Mouse (Mus musculus): ENCODE measurements around the gene Slc39a13.
"Not testable (repeated sequence)": the region's sequence is repeated elsewhere in the genome, so short reads cannot be mapped to it uniquely, and the experiment has no call there.

Slc39a13 gene

DNA sequence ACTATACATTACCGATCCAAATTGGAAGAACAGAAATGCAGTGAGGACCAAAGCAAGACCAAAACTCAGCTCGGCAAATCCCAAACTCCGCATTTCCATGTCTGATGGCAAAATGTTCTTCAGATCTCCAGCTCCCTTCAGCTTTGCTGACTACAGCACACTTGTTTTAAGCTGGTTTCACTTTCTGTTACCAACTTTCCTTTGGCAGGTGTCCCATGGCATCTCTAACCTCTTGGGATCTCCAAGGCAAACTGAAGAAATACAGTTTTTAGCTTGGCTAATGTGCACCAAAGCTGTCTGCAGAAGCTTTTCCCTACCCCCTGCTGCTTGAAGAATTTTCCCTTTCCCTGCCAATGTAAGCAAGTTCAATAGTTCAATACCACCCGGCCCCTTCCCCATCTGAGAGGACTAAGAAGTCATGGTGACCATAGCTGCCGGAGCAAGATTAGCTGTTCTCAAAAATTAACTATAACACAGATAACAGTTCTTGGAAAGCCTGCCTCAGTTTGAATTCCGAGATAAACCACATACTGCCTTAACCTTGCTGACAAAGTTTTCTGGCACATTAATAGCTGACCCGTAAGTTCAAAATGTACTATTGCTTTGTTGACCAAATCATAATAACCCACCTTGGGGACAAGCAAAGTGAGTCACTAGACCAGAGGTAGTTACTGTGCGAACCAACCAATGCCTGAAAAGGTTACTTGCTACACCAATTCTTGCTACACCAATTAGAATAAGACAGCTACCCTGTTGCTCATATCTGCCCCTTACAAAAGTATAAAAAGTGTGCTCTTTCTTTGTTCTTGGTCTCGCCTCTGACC, 42.6 kb downstream of the Slc39a13 start:
- no peak for DNase-seq (ENCODE audit: low spot score in 2 of 2)

DNA sequence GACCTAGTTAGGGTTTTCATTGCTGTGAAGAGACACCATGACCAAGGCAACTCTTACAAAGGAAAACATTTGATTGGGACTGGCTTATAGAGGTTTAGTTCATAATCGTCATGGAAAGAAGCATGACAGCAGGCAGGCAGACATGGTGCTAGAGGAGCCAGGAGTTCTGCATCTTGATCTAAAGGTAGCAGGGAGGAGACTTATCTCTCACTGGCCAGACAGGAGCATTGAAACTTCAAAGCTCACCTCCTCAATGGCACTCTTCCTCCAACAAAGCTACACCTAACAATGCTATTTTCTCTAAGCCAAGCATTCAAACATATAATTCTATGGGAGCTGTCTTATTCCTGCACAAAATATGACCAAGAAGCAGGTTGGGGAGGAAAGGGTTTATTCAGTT, 43.7 kb downstream of the Slc39a13 start:
- no peak for DNase-seq (ENCODE audit: low spot score in 2 of 2)

DNA sequence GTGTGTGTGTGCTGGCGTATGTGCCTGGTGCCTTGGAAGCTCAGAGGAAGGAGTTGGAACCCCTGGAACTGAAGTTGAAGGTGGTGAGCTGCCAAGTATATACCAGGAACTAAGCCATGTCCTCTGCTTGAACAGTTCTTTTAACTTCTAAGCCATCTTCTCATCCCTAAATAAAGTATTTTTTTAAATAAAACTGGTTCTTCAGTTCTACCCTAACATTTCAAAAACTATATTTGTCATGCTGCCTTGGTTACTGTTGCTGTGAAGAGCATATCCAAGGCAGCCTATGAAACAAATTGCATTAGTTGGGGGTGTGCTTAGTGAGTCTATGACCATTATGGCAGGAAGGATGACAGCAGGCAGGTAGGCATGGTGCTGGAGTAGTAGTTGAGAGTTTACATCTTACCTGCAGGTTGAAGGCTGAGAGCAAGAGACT, 45.1 kb downstream of the Slc39a13 start:
- peak in 1 of 2 experiments; percentile 17 for DNase-seq (ENCODE audit: low spot score in 2 of 2)

DNA sequence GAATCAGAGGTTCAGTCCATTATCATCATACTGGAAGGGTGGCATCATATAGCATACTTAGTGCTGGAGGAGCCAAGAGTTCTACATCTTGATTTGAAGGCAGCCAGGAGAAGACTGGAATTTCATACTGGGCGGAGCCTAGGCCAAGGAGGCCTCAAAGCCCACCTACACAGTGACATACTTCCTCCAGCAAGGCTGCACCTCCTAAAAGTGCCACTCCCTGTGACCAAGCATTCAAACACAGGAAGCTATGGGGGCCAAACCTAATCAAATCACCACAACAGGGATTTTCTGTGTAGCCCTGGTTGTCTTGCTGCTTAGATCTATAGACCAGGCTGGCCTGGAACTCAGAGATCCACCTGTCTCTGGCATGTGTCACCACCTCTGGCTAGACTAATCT, 46.3 kb downstream of the Slc39a13 start:
- no peak for DNase-seq (ENCODE audit: low spot score in 2 of 2)

DNA sequence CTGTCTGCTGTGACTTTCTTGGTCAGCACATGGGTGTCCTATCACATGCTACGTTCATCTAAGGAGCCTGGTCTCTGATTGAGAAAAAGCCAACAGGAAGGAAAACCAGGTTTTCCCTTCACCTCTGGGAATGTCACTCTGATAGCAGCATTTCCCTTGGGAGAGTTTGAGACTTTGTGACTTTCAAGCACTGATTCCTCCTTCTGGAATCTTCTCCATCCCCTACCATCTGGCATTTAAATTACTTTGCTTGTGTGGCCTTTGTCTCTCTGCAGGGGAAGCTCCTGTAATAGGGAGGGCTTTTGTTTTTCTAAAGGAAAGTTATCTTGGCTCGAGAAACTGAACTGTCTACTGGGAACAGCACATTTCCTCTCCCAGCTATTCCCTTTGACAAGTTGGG, 47.1 kb downstream of the Slc39a13 start:
- no peak for DNase-seq (ENCODE audit: low spot score in 2 of 2)

DNA sequence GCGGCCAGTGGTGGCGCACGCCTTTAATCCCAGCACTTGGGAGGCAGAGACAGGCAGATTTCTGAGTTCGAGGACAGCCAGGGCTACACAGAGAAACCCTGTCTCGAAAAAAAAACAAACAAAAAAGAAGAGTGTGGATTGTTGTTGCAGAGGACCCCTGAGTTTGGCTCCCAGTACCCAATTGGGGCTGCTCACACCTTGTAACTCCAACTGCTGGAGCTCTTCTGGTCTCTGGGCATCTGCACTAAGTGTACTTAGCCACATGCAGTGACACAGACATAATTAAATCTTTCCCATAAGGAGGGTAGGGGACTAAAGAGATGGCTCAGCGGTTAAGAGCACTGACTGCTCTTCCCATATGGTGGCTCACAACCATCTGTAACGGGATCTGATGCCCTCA, 48.0 kb downstream of the Slc39a13 start:
- DNase-seq (ENCODE audit: low spot score in 2 of 2), result not testable (repeated sequence)

DNA sequence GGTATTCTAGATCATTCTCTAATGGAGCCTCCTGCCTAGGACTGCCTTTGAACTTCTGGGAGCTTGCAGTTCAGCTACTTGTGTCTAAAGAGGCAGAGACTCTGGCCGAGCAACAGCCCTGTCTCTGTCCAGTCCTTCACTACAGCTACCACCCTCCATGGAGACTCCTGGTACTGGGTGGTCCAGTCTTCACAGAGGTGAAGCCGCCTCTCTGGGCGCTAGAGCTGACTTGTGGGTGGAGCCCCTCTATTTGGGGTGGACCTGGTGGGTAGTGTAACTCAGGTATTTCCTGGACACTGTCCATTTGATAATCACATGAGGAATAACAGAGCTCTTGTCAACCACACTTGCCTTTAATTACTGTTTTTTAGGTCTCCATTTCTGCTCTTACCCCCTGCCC, 50.3 kb downstream of the Slc39a13 start:
- DNase-seq (ENCODE audit: low spot score in 2 of 2), result no peak

DNA sequence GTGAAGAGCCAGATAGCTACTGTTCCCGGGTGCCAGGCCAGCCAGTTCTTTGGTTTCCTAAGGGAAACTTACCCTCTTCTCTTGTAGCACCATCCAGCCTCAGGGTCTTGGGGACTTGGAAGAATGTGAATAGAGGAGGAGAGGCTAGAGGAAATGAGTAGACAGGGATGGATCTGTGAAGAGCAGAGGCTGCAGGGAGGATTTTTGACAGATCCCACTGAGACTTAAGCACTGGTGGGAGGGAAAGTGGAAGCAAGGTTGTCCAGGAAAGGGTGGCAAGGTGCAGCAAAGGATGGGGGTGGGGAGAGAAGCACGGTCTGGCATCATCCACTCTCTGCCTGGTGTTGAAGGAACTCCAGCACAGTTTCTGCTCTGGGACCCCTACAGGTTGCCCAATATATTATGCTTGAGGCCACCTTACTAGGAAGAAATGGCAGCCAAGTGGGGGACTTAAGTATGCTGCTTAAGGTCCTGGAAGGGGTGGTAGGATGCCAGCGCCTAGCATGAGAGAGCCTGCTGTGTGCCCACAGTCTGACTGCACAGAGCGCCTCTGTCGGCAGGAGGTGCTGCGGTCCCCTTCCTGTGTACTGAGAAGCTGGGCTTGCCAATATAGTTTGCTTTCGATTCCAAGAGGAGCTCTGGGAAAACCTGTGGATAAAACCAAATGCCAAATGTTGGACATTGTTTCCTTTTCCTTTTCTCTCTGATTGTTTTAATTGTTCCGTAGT, 52.0 kb downstream of the Slc39a13 start:
- peak; percentile 39 to 44 for DNase-seq (ENCODE audit: low spot score in 2 of 2)

DNA sequence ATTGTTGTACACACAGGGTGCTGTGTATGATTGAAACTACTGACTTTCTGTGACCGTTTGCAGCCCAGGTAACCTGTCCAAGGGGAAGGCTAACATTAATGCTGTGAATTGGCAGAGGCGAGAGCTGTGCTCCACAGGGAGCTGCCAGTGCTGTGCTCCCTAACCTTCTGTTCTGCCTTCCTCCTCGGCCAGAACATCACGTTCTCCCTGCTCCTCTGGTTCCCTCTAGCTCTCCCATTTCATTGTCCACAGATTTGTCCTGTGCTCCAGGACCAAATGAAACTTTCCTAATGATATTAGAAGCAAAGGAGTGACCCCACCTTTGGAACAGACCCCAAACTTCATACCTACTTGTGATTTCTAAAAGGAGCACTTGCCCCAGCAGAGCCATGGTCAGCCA, 54.8 kb downstream of the Slc39a13 start:
- DNase-seq (ENCODE audit: low spot score in 2 of 2), result no peak

DNA sequence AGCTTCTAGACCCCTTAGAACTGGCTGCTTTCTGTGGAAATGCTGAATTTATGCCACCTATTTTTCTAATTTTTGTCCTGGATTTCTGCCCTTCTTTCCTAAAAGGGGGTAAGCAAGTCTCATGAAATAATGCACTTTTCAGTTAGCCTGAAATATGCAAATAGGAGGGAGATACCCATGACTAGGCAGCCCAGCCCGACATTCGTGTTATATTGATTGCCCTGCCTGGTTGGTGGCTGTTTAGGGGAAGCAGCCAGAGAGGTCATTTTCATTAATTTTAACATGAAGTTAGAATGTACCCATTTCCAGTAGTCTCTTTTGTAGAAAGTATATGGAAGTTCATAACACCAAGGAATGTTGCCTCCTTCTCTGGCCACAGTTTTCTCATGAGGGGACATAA, 56.3 kb downstream of the Slc39a13 start:
- no peak for DNase-seq (ENCODE audit: low spot score in 2 of 2)

Measured in frontal cortex, postnatal 10 days (tissue).